Mouse (Mus musculus): ENCODE data around the gene Leng8.

Leng8 gene

DNA sequence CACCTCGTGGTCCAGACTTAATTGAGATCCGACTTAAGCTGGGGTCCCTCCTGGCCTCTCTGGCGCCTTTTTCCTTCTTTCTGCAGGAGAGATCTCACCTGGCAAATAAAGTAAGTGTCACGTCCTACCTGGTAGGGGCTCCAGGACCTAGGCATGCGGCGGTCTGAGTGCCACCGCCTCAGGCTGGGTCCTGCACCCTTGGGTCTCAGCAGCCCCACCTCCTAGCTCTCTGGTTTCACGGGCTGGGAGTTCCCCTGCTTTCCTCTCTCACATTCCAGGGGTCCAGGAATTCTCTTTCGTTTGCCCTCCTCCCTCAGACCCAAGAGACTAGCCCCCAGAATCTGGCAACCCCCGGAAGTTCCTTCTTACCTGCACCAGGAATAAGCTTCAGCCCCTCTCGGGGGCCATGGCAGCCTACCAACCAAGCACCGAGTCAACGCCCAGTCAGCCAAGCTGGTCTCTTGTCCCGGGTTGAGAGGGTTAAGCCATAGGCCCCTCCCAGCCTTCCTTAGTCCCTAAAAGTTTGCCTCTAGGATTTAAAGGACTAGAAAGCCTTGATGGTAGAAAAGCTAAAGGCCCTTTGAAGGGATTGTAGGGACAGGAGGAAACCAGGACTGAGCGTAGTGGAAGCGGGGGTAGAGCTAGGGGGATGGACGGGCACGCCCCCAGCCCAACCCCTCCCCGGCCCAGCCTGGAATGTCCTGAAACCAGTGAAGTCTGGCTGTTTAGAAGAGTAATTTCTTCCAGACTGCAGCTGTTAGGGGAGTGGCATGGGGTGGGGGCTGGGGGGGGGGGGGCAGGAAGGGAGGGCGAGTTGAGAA lies 27.5 kb downstream of the Leng8 start, which contains the start of gene Cdc42ep5:
Gene Cdc42ep5, minus strand, starts transcription at position 771 of the 821 bp plus-strand sequence.
- in situ Hi-C loops (cut with MboI; ENCODE audit: unreplicated experiment in 2 of 2), result no loop called here

DNA sequence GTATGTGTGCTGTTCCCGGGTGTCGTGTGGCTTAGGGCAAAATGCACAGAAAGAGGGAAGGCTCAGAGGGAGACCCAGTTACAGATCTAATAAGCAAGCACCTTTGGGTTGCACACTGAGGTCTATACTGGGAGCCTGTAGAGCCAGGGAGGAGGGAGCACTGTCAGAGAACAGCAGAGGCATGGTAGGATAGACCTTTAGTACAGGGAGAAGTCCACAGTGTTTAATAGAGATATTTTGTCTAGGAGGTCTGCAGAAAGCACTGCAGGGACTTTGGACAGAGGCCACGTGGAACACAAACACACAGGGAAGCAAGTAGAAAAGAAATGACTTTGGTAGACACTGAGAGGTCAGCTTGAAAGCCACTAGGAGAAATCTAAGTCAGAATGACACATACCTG lies 28.4 kb downstream of the Leng8 start:
- in situ Hi-C loops (cut with MboI; ENCODE audit: unreplicated experiment in 2 of 2), result no loop called here

GRCm38 (mm10) chr7:4167098-4167497 lies 30.3 kb downstream of the Leng8 start:
- in situ Hi-C loops (cut with MboI; ENCODE audit: unreplicated experiment in 2 of 2), result no loop called here

DNA sequence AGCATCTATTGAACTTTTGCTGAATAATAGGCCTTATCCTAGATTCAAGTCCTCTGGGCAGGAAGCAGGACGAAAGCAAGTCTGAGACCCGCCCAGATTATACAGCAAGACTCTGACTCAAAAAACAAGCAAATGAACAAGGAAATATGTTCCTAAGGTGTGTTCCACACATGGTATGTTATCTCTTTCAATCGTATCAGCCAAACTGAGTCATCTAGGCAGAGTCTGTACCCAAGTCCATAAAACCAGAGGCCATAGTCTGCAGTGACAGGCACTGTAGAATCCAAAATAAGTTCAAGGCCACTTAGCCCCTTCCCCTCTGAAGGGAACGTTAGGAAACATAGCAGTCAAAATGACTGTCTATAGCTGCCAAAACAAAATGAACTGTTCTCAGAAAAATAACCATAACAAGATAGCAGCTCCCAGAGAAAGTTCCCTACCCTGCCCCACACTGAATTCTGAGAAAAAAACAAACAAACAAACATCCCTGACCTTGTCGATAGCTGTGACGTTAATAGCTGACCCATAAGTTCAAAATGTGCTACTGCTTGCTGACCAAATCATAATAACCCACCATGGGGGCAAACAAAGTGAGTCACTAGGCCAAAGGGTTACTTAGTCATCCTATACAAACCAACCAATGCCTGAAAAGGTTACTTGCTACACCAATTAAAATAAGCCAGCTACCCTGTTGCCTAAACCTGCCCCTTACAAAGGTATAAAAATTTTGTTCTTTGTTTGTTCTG lies 33.5 kb downstream of the Leng8 start:
- in situ Hi-C loops (cut with MboI; ENCODE audit: unreplicated experiment in 2 of 2), result no loop called here

DNA sequence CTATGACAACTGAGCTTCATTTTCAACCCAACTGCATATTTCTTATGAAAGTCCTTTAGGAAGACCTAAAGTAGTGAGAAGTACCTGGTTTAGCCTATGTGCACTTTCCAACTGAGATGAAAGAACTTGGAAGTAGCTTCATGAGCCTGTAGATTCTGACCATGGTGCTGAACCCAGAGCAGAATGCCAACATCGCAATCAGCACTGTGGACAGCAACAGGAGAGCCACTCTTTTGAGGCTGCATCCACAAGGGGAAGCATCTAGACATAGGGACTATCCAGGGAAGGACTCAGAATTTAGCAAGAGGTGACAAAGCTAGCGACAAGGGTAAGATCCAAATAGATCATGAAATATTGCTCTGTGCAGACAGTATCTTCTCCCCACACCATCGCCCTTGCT lies 41.6 kb downstream of the Leng8 start:
- in situ Hi-C loops (cut with MboI; ENCODE audit: unreplicated experiment in 2 of 2), result no loop called here

All from v-Abl transformed pro-B cells (cell line).